Mouse (Mus musculus) CD4-positive, CD25-positive, alpha-beta regulatory T cell, adult 2 months (primary cell): ENCODE results near the gene 2610318N02Rik.
A peak's percentile ranks its signal among the peaks of the same experiment; 100 is the strongest.
"Not testable (repeated sequence)": the region's sequence is repeated elsewhere in the genome, so short reads cannot be mapped to it uniquely, and the experiment has no call there.

Experiments used
- DNase-seq: peaks from one replicate; pipeline ENCODE4 v3.0.0-alpha.2; 2012; ENCODE audit warnings: low read depth, low spot score

Gene 2610318N02Rik

DNA sequence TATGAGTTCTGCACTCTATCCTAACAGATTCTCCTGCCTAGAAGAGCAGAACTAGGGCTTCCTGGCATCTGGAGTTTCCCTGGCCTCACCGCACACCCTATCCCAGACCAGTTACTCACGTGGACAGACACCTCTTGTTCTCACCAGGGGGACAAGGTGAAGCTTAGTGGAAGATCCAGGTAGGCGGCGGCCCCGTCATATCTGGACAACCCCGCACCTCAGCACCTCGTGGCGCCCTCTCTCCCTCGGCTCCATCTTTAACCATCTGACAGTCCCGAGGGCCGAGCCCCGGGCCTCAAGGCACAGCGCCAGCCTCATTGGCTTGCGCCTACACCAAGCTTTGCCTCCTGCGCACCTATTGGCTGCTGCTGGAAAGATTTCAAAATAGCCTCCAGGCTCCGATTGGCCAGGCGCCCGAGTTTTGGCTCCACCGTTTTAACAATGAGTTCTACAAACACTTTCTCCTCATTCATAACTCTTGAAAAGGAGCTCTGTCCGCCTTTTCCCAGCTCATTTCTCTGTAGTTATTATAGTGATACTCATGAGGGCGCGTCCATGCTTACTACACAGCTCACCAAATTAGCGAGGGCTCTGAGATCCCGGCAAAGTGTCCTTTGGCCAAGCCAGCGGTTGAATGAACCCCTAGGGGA is at the start of gene 2610318N02Rik:
2610318N02Rik (minus strand) TSS at position 297 of the 650 bp plus-strand sequence.
- DNase-seq = peak; percentile 80

DNA sequence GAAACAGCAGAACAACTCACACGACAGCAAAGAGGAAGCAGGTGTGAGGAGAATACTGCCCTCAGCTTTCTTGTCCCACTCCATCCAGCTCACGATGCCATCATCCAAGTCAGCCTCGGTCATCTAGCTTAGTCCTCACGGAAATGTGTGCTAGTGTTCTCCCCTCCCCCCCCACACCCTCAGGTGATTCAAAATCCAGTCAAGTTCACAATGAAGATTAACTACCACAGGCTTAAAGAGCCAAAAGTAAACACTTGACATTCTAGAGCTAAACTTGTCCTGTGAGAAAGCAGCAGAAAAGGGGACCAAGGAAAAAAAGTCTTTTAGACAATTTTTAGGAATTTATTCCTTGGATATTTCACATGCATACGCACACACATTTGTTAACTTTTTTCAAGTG is 43.1 kb upstream of the 2610318N02Rik start:
- no peak for DNase-seq

DNA sequence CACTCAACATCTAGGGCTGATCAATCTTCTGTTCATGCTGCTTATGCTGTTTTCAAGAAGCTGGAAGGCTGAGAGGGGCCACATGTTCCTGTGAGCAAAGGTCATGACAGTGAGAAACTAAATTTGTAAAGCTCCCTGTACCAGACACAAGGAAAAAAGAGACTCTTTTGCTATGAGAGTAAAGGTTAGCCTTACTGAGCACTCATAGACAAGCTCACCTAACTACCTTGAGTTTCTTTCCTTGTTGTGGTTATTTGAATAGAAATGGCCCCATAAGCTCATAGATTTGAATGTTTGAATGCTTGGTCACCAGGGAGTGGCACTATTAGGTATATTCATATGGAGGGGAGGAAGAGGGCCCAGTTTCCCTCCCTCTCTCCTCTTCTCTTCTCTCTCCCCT is 42.2 kb upstream of the 2610318N02Rik start:
- DNase-seq = no peak

DNA sequence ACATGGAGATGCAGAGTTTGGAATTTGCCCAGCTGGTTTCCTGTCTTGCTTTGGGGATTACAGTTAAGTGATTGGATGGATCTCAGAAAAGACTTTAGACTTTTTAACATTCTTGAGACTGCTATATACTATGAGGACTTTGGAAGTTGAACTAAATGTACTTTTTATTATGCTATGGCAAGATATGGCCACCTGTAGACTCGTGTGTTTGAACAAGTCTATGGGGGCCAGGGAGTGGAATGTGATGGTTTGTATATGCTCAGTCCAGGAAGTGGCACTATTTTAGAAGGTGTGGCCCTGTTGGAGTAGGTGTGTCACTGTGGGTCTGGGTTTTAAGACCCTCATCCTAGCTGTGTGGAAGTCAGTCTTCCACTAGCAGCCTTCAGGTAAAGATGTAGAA is 40.5 kb upstream of the 2610318N02Rik start:
- DNase-seq = not testable (repeated sequence)

DNA sequence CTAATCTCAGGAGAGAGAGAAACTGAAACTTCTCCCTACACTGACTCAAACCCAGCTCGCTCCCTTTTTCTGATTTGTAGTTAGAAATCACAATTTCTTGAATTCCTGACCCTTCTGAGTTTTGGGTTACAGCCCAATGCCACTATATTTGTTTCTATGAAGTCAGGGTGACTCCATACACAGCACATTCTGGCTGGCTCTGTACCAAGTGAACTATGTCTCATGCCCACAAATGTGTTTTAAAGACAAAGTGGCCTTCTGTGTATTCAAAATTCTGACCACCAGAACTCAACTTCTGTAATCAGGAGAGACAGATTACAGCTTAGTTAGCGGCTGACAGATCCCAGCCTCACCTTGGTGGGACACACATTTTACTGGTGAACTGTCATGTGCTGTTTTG is 29.4 kb upstream of the 2610318N02Rik start:
- DNase-seq = no peak

DNA sequence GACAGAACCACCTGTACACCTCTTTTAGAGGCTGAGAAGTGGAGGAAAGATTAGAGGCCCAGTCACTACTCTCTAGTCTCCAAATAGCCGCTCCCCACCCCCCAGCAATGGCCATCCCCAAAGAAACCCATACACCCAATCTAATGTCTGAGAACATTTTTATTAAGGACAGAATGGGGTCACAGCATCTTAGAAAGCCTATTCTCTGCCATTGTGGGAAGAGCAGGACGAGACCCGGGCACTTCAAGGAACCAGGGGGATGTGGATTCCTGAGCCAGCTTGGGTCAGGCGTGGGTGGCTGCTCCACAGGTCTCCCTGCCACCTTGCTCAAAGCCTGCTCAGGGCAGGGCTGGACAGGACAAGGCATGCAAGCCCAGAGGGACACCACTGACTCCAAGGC is 26.9 kb upstream of the 2610318N02Rik start:
- no peak for DNase-seq

DNA sequence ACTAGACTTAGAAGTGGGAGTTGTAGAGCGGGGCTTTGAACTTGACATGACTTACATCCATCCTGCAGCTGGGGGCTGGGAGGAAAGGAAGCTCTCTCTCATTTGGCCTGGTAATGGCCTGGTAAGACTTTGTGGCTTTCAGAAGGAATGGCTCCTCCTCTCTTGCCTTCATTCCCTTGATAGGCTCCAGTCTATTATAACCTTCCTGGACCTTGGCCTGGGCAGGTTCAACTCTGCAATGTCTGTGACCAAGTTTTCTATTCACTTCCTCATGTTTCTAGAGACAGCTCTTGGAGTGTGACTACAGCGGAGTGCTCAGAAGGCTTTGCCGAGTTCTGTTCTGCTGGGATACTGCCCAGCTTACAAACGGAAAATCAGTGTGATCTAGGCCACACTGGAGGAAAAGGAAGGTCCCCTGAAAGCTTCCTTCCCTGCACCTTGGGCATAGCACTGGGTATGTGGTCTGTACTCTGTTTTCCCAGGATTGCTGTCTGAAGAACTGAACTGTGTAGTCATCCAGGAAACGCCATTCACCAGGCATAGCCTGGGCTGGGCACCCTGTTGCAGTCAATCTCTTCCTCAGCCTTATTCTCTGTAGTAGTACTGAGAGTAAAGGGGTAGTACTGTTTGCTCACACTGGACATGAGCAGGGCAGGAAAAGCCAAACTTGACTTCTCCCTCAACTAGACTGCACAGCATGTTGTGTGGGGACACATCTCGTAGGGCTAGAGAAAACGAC is 25.7 kb upstream of the 2610318N02Rik start:
- DNase-seq = no peak

DNA sequence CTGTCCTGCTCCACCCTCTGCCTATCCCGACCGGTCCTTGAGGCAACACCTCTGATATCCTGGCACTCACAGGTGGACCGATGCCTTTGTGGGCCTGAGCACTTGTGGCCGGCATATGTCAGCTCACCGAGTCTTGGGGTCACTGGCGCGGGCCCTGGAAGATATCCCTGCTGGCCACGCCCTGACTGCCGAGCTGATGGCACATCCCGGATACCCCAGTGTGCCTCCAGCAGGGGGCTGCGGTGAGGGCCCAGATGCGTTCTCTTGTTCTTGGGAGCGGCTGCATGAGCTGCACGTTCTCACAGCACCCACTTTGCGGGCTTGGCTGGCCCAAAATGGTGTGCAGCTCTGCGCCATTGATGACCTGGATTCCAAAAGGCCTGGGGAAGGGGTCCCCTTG is 23.1 kb upstream of the 2610318N02Rik start:
- peak; percentile 57 for DNase-seq

DNA sequence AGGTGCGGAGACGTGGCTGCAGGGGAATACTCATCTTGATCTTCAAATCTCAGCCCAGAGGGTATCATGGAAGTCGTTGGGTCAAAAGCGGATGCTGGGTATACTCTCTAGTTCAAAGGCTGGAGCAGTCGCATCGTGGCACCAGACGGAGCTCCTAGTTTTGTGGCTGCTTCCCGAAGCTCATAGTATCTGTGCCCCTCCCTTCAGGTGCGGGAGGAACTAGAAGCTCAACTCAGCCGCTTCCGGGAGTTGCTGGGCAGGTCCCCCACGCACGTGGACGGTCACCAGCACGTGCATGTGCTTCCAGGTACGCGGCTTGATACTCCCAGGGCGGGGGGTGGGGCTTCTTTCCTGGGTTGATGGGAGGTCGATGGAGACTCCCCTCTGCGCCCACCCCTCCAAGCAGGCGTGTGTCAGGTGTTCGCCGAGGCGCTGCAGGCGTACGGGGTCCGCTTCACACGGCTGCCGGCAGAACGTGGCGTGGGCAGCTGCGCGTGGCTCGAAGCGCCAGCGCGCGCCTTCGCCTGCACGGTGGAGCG is 22.5 kb upstream of the 2610318N02Rik start:
- DNase-seq = peak; percentile 65

DNA sequence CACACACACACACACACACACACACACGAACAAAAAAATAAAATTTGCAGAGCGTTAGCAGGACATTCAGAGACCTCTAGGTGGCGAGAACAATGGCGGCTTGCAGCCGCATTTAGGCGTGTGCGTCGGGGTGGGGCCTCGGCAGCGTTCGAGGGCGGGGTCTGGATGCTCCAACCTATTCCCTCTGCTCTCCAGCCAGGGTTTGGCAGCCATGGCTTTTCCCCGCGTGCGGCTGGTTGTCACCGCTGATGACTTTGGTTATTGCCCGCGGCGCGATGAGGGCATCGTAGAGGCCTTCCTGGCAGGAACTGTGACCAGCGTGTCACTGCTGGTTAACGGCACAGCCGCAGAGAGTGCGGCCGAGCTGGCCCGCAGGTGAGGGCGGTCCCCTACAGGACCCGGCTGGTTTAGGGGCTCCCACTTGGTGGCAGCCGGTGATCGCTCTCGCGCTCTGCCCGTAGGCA is 21.8 kb upstream of the 2610318N02Rik start, which contains the start of gene Ccdc116:
Ccdc116 (minus strand) TSS at position 458 of the 464 bp plus-strand sequence.
- DNase-seq = peak; percentile 92

DNA sequence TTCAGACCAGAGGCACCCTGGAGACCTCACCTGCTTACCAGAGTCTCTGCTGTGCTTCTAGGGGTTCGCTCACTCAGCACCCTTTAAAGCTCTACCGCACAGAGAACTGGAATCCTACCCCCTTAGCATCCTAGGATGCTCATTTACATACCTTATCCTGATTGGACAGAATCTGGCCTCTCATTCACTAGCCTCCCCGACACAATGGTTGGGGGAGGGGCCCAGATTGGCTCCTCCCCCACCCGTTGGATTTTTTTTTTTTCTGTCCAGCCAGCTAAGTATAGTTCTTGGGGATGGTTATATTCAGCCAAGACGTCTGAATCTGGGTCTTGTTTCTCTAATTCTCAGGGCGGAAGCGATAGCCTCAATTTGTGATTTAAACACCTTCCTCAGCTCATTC is 19.4 kb upstream of the 2610318N02Rik start, which contains the start of gene Ydjc:
Ydjc (plus strand) TSS at position 283 of the 400 bp plus-strand sequence.
- peak; percentile 20 for DNase-seq

DNA sequence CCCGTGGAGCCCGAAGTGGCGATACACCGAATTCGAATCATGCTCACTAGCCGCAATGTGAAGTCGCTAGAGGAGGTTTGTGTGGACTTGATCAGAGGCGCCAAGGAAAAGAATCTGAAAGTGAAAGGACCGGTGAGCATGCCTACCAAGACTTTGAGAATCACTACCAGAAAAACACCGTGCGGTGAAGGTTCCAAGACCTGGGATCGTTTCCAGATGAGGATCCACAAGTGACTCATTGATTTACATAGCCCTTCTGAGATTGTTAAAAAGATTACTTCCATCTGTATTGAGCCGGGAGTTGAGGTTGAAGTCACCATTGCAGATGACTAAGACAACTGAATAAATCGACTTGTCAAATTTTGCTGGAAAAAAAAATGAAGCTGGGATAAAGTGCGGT is 12.4 kb upstream of the 2610318N02Rik start:
- DNase-seq = no peak

DNA sequence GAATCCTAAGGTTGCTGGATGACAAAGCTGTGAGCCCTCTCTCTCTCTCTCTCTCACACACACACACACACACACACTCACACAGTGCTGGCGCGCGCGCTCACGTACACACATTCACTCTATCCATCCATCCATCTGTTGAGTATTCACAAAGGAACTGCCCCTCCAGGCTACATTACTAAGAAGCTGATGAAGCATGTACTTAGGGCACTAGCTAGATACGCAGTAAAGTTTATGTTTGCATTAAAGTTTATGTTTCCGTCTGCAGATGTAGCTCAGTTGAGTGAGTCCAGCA is 7.9 kb upstream of the 2610318N02Rik start:
- DNase-seq = no peak

DNA sequence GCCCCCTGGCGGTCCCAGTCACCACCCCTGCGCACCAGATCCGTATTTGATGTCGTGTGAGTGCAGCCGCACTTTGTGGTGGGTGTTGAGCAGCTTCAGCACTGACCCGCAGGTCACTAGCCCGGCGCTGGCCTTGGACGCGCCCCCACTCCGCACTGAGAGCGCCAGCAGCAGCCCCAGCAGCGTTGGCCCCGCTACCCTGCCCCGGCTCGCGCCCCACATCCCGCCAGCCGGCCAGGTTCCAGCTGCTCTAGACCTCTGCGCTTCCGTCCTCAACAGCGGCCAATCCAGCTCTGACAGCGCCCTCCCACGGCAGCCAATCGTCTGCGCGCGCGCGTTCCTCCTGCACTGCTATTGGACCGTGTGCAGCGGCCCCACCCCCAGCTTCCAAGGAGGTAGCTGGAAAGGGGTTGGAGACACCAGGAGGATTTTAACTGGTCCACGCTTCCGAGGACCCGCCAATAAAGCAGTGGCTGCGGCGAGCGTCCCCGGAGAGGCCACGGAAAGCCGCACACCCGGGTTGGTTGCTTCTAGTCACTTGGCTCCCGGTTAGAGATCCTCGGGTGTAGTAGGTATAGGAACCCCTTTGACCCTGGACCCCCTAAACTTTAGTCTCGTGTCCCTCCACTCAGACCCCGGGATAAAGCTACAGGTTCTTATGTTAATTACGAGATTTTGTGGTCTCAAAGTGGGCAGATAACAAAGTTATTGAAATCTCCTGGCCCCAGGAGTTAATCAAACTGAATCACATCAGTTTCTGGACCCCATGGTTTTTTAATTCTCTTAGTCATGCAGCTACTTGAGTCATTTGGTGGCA is 7.3 kb upstream of the 2610318N02Rik start, which contains the start of gene Sdf2l1:
Sdf2l1 (minus strand) TSS at position 295 of the 817 bp plus-strand sequence.
- peak; percentile 97 for DNase-seq

DNA sequence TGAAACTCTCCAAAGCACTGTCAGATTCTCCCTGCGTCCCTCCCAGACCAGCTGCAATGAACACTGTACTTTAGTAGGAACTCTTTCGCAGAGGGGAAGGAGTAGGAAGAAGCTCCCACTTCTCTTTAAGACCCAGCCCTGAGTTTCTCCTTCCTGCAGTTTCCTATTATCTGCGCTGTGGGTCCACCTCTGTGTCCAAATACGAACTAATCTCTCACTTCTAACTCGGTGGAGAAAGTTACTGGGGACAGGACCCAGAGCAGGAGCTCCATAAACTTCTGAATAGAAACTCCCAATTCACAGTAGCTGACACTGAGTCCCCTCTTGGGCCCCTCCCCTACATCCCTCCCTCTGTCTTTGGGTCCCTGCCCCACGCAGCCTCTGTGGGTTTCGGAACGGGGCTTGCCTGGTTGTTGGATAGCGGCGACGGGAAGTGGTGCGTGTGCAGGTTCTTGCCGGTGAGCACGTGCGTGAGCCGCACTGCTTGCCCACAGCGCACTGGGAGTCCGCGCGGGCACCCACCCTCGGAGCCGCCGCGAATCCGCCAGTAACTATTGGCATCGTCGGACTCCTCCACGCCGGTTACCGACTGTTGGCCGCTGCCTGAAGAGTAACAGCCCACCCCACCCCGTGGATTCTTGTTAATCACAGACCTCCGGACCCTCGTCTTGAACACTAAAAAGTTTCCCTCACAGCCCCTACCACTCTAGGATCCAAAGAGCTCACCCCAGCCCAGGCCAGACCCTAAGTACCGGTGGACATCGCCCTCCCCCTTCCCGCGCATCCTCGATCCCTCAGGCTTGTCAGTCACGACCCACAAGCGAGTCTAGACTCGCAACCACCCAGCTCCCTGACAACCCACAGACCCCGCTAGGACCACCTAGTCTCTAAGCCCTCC is 6.5 kb upstream of the 2610318N02Rik start:
- DNase-seq = peak; percentile 68

DNA sequence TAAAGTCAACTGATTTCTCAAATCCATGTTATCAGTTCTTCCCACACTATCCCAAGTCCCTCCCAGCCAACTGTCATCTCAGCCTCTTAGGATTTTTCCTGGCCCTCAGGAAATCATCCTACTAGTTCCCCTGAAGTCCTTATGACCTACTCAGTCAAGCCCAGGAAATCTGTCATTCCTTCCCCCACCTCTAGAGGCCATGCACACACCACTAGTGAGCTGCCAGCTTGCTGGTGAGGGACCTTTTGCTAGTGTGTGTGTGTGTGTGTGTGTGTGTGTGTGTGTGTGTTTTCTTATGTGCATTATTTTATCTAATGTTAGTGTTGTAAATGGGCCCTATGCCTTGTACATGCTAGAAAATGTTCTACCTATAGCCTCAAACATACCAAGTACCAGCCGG is 2.3 kb upstream of the 2610318N02Rik start:
- peak; percentile 80 for DNase-seq

DNA sequence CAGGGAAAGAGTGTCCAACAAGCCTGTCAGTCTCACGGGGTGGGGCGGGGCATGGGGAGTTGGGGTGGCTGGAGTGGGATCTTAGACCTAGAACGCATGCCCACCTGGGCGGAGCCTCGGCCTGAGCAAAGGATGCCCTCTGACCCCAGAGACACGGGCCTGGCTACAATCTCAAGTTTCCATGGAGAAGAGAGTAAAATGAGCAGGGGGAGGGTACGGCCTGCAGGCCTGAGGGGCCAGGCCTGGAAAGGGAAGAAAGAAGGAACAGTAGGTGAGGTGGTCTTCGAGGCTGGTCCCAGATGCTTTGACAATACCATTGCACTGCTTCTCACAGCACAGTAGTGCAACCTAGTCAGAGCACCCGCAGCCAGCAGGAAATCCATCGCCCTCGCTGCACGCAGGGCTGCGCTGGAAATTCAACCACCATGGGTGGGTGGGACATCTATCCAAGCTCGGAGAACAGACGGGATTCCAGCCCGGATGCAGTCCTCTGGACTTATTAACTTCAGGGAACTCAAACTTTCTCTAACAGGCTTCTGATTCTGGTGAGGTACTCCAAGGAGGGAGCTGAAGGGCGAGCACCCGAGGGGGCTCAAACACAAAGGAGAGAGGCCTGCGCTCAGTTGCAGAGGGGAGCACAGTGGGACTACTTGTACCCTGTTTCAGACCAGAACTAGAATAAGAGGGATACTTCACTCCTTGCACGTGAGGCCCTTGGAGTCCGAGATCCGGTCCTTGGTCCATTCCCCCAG is 672 bp downstream of the 2610318N02Rik start:
- DNase-seq = peak; percentile 25

DNA sequence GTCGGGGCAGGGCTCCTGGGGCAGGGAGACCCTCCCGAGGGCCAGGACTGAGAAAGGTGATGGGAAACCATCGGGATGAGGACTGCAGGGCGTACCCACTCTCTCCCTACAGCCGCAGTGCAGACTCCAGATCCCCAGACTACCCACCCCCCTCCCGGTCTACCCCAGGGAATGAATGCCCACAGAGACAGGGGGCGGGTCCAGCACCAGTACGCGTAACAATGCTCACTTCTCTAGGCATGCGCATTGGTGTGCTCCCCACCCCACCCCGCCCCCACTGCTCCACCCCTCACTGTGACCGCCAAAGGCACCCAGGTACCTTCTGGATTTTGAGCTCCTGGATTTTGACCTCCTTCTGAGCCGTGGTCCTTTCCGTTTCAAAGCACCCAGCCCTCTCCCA is 3.4 kb downstream of the 2610318N02Rik start:
- DNase-seq = no peak

DNA sequence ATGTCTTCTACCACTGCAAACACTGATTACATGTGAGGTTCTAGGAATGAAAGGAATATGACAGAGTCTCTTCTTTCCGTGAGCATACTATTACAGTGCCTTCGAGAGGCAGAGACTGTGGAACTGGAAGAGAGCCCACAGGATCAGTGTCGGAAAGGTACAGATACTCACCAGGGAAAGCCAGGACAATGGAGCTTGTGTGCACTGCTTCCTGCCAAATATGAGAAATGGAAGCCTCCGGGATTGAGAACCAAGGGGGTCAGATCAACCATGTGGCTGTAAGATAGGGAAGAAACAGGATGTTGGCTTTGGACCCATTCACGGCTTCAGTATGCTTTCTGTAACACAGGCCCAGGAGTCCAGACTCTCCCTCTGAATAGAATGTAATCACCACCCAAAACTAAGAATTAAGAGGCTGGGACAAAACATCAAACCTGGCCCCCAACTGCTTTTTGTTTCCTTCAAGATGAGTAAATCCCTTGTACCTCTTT is 7.6 kb downstream of the 2610318N02Rik start:
- no peak for DNase-seq
